Mouse (Mus musculus): ENCODE measurements at regions not wholly inside any gene's neighbourhood (a gene's known extent, or its start where the extent isn't known, plus 50 kb on each side); places are given as distances from the start of the nearest gene placed in this dataset.
A peak's percentile ranks its signal among the peaks of the same experiment; 100 is the strongest.
"Not testable (repeated sequence)": the region's sequence is repeated elsewhere in the genome, so short reads cannot be mapped to it uniquely, and the experiment has no call there.

DNA sequence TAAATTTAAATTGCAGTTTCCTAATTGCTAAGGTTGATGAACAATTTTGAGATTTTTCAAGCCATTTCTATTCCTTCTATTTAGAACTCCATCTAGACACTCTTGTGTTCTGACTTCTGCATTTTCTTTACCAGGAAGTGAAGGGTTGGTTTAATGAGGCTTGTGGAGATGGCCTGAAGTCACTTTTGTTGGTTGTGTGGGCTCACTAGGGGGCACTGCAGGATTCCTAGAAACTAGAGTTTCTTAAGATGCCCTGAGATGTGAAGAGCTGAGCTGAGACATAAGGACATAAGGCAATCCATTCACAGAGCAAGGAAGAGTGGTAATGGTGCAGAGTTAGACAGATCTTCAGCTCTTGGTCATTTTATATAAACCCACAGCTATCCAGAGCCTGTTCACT, 656.6 kb downstream of the Dad1 start:
- DNase-seq (ENCODE audit: low read depth, low spot score), result peak; percentile 52

DNA sequence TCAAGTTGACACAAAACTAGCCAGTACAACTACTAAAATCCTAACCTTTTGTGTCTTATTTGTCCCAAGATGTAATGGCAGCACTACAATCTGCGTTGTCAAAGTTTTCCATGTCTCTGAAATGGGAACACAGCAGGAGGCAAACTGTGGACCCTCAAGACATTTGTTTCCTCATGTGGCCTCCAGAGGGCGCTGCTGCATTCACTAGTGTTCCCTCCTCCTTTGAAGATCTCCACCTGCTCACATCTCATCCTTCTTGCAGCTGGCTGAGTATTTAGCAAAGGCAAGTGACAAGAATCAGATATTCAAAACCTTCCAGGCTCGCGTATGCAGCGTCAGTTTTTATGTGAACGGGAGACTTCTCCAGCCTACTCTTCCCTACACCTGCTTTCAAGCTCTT, 663.3 kb downstream of the Dad1 start:
- not testable (repeated sequence) for DNase-seq (ENCODE audit: low read depth, low spot score)

DNA sequence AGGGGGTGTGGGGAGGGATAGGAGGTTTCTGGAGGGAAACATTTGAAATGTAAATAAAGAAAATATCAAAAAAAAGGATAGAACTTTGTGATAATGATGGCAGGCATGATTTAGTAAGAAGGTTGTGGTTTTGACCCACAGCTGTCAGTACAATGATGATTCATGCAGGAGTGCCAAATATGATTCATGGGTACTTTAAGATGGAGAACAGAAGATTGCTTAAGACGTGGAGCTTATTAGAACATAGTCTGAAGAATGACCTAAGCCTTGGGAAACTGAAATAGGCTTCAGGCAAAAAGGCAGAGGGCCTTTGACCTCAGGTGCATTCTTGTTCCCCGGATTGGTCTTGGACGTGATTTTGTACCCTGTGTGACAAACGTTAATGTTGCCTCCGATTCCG, 671.4 kb downstream of the Dad1 start:
- DNase-seq (ENCODE audit: low read depth, low spot score), result not testable (repeated sequence)

DNA sequence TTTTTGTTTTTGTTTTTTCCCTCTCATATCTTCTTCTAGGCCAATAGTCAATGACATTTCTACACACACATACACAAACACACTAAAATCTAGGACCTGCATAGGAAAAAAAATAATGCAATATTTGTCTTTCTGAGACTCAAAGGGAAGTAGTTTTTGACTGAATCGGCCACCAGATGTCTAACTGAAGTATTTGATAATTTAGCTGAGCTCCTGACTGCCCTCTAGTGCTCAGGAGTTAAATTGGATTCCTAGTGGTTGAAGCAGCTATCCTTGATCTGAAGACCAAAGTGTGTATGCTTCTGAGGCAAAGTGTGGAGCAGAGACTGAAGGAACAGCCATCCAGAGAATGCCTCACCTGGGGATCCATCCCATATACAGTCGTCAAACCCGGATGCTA, 672.2 kb downstream of the Dad1 start:
- DNase-seq (ENCODE audit: low read depth, low spot score), result not testable (repeated sequence)

DNA sequence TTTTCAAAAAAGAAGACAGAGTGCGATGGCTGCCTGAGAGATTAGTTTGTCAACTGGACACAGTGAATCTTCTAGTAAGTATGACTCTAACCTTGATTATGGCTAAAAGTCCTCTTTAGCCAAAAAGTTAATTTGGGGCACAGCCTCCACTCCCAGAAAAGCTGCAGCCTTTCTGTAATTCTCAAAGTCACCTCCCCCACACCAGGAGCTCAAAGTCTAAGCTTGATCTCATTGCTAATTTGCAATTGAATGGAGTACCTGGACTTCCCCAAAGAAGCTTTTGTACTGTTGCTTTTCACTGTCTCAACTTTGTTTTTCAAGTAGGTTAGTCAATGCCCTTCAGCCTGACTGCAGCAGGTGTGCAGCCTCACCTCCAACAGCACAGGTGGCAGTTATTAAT, 677.0 kb downstream of the Dad1 start:
- DNase-seq (ENCODE audit: low read depth, low spot score), result not testable (repeated sequence)

DNA sequence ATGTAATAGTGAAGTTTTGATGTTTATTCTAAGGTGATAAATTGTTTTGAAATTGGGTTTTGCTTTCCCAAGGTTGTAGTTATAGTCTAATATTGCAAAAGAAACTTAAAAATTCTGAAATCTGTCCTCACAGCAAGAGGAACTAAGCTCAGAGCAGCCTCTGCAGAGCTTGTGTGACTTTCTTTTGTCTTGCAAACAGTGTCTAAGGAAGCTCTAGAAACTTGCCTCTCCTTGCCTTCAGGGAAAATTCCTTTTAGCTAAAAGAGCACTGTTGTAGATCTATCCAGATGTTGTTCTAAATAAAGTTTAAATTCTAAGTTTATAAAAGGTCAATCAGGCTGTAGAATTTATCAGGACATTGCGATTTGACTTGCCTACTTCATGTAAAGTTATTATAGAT, 681.2 kb downstream of the Dad1 start:
- DNase-seq (ENCODE audit: low read depth, low spot score), result not testable (repeated sequence)

DNA sequence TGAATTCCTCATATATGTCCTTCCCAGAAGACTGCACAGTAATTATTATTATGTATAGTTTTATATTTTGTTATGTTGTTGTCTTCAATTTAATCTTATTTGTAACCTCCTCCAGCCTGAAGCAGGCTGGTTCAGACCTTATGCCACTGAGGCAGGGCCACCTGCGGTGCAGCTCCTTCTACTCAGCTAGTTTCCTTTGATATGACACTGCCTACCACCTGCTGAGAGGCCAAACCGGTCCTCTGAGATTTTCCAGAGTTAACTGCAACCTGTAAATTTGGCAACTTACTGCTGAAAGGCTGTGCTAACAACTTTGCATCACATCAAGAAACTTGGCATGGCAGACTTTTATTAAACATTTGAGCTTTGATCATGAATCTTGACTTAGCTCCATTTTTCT, 691.3 kb downstream of the Dad1 start:
- DNase-seq (ENCODE audit: low read depth, low spot score), result no peak

DNA sequence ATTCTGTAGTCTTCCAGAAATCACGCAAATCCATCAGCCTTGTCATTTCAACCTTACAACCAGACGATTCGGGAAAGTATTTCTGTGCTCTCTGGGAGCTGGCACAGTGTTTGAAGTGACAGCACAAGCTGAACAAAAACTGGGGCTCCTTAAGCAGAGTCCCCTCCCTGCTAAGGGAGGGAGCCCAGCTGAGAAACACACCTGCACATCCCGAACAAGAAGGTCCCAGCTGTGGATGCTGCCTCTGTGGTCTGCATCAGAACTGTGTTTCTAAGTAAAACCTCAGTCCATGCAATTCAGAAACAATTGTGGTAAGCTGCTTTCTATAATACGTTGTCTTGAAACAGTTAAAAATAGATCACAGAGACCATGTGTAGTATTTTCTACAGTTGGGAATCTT, 693.8 kb downstream of the Dad1 start:
- not testable (repeated sequence) for DNase-seq (ENCODE audit: low read depth, low spot score)

DNA sequence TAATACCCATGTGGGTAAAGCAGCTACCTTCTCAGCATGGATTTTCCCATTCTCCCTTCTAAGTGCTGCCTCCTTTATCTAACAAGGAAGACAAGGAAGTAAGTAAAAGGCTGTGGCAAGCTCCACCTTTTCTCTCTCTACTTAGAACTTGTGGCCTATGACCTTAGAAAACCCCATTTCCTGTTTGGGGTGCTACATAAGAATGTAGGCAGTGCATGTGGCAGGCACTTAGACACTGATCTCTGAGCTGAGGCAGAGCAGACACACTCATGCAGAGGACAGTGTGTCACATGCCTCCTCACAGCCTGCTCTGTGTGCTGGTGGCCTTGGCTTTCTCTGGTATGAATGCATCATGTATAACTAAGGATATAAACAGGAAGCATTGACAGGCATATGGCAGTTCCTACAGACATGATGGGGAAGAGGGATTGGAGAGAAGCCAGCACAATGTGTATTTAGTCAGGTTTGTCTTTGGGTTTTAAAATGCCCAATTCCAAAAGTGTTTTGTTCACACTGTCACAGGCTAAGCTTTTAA, 694.5 kb downstream of the Dad1 start:
- DNase-seq (ENCODE audit: low read depth, low spot score), result peak; percentile 7

DNA sequence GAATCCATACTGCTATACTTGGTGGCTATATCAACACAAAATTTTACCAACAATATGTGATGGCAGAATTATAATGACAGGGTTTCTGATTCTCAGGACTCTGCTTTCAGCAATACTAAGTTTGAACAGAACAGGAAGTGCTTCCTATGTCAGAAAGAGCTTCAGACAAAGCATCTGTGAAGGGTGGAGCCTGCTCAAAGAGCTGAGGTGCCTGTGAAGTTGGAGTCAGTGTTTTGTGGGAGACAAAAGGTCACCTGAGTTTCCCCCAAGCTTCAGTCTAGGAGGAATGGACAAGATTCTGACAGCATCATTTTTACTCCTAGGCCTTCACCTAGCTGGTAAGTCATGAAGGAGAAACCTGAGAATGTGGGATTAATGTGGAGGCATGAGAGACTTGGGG, 700.1 kb downstream of the Dad1 start:
- DNase-seq (ENCODE audit: low read depth, low spot score), result no peak

DNA sequence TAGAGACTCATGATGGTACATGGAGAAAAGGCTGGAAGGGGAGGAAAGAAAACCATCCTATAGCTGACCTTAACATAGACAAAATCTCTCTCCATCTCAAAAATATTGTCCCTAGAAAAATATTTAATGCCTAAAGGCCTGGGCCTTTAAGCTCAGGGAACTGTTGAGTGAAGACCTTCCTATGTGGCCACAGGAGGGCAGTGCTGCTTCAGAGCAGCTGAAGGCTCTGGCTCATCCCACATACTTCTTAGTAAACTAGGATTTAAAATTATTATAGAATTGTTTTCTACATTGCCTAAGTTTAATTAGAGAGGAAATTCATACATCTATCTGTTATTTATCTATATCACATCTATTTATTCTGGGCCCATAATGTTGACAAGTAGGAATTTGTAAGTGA, 706.5 kb downstream of the Dad1 start:
- peak; percentile 35 for DNase-seq (ENCODE audit: low read depth, low spot score)

DNA sequence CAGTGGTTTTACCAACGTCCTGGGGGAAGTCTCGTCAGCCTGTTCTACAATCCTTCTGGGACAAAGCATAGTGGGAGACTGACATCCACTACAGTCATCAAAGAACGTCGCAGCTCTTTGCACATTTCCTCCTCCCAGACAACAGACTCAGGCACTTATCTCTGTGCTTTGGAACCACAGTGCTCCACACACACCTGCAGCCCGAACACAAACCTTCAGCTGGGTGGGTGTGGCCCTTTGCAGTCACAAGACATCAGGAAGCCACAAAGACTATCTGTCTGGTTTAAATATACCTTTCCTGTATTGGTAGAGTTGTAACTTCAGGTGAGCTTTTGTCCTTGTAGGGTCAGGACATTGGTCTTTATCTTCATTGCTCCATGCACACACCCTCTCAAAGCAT, 708.6 kb downstream of the Dad1 start:
- no peak for DNase-seq (ENCODE audit: low read depth, low spot score)

DNA sequence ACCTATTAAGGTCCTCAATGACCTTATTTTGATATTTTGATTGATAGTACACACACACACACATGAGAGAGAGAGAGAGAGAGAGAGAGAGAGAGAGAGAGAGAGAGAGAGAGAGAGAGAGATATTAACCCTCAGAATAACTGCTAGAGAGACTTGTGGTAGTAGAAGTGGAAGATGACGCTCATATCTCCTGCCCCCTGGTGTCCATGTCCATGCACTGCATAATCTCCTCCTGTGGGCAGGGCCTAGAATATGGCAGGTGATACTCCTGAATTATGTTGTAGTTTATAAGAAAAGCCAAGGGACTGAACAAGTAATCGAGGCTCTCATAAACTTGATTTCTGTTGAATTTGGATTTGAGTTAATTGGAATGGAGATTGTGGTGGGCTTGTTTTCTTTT, 712.3 kb downstream of the Dad1 start:
- peak; percentile 67 for DNase-seq (ENCODE audit: low read depth, low spot score)

DNA sequence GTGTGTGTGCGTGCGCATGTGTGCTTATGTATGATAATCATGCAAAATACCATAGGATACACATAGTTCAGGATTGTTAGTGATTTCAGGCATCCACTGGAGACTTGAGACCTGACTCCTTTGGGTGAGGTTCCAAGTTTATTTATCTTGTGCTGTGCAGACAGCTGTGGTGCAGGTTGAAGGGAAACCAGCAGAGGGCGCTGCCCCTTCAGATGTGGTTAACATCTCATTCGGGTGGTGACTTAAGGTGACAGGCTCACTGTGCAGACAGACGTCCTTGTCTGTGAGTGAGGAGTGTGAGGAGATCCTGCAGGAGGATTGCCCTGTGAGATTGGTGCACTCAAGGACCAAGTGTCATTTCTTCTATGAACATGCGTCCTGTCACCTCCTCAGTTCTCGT, 716.0 kb downstream of the Dad1 start:
- peak; percentile 50 for DNase-seq (ENCODE audit: low read depth, low spot score)

DNA sequence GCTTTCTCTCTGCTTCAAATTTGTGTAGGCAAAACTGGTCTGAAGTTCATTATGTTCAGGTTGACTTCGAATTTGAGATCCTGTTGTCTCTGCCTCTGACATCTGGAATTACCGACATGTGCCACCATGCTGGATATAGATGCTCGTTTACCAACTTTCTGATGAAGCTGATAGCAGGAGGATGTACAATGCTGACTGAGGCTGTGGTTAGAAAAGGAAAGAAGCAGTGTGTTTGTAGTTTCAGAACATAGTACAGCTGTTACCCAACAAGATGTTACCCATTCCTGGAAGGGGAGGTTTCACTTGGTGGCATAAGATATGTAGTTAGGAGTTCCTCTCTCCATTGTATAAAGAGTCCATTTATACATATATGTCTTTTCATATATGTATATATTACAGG, 730.5 kb downstream of the Dad1 start:
- not testable (repeated sequence) for DNase-seq (ENCODE audit: low read depth, low spot score)

DNA sequence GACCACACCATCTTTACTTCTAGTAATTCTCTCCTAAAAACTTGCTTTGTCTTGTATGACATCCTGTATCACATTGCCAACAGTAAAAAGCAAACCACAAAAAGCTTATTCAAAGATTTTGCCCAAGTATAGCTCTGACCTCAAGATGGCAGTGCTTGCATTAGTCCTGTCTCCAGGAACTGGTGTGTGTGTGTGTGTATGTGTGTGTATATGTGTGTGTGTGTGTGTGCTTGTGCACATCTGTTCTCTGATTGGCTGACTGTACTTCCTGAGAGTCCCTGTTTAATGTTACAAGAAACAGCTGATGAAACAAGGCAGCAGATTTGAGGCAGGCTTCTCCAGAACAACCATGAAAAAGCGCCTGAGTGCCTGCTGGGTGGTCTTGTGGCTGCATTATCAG, 735.0 kb downstream of the Dad1 start:
- not testable (repeated sequence) for DNase-seq (ENCODE audit: low read depth, low spot score)

DNA sequence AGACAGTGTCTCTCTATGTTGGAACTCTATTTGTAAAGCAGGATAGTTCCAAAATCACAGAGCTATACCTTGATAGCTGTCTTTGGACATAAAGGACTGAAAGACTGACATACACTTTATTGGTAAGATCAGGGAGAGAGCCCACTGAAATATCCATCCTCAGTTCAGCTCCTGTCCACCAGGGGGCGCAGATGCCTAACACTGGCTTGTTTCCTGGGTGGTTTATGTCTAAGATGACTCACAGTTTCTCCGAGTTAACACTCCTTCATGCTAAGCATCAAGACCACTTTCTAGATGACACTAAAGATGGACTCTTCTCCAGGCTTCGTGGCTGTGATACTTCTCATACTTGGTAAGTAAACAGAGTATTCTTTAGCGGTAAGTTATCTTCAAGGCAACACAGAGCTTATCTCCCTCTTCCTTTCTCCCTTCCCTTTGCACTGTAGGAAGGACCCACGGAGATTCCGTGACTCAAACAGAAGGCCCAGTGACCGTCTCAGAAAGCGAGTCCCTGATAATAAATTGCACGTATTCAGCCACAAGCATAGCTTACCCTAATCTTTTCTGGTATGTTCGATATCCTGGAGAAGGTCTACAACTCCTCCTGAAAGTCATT, 737.2 kb downstream of the Dad1 start:
- DNase-seq (ENCODE audit: low read depth, low spot score), result not testable (repeated sequence)

DNA sequence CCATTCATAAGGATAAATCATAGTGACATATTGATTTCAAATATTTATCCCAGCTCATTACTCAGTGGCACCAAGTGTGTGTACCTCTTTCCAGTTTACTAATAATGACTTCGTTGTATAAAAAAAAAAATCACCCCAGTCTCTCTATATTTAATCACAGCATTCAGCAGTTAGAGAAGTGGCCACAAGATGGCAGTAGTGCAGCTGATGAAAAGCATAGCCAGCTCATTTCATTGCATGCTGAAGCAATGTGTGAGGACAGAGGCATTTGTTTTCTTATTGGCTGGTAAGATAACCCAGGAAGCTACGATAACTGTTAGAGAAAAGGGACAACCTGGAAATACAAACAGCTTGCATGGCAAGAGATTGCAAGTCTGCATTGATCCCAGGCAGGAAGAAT, 748.5 kb downstream of the Dad1 start:
- DNase-seq (ENCODE audit: low read depth, low spot score), result not testable (repeated sequence)

DNA sequence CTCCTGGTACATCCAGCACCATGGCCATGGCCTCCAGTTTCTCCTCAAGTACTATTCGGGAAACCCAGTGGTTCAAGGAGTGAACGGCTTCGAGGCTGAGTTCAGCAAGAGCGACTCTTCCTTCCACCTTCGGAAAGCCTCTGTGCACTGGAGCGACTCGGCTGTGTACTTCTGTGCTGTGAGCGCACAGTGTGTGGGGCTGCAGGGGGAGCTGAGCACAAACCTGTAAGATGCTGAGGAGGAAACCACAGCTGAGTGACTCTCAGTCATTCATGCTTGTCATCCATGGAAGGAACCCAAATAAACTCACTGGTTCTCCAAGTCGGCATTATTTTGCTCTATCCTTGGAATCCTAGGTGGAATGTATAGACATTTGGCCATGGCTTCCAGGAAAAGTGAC, 765.5 kb downstream of the Dad1 start:
- DNase-seq (ENCODE audit: low read depth, low spot score), result not testable (repeated sequence)

DNA sequence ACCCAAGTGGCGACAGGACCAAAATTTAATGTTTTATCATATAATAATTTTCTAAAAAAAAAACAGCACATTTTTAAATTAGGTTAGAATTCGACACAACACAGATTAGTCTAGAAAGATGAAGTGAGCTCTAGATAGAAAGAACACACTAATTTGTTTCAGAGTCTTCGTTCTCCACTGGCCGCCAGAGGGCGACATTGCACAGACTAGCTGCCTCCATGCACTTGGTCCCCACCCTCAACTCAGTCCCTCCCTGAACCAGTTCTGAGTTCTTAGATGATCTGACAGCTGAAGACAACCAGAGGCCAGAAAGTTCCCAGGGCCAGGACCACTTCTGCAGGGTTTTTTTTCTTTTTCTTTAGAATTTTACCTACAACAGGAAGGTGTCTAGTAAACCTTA, 766.3 kb downstream of the Dad1 start:
- DNase-seq (ENCODE audit: low read depth, low spot score), result not testable (repeated sequence)

DNA sequence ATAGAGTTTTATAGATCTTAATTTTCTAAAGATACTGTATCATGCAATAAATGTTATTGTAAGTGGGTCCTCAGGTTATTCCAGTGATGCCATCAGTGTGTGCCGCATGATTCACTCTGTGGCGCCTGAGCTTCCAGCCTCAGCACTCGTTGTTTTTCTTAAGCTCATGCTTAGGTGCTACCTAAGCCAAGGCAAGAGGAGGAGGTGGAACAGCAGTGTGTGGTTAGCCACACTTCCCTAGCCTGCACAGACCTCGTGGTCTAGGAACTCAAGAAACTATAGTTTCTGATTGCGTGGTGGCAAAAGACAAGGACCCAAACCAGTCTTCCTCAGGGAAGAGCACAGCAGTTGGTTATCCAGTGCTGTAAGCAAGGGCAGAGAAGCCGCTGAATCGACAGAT, 779.7 kb downstream of the Dad1 start:
- DNase-seq (ENCODE audit: low read depth, low spot score), result not testable (repeated sequence)

DNA sequence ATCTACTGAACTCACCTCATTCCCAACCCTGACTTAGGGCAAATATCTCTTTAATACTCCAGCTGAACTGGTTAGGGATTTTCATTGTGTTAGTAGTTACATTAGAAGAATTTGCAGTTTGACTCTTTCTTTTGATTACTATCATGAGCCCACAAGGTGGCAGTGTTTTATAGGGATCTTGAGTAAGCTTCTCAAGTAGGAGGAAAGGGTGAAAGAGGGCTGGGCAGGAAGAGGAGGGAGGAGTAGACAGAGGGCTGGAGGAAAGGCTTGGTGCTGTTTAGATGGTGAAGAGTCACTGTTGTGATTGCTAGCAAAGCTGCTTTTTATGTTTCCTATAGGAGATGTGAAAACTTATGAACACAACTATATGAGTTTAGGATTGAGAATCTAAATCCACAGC, 793.1 kb downstream of the Dad1 start:
- not testable (repeated sequence) for DNase-seq (ENCODE audit: low read depth, low spot score)

DNA sequence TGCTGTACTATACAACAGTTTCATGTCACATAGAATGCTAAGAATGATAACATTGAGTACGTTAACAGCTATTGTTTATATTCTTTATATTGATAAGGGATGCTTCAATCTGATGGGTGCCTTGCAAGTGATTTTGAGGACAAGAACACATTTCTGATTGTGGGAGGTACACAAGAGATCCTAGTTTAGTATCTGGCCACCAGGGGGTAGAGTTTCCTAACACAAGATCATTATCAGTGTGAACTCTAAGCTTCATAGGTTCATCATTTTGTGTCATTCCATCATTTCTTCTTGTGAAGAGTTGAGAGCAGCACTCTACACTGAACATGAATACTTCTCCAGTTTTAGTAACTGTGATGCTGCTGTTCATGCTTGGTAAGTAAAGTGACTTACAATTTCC, 799.9 kb downstream of the Dad1 start:
- DNase-seq (ENCODE audit: low read depth, low spot score), result no peak

DNA sequence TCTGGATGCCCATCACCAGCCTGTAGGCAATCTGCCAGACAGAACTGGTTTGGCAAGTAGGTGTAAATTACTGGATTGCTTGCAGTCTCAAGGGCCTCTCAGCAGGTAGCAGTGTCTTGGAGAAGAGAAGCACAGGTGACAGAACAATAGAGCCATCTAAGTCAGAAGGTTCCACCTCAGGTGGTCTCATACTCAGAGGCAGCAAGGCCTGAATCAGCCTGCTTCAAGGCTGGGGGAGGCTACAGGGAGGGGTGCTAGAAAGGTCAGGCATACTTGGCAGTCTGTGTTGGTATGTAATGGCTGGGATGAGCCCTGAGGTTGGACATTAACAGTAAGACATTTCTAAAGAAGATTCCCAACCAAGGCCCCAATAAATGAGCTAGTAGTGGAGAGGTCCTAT, 814.3 kb downstream of the Dad1 start:
- DNase-seq (ENCODE audit: low read depth, low spot score), result not testable (repeated sequence)
